Mouse (Mus musculus) stomach, embryonic 16.5 days (tissue): ENCODE results near the gene Rbfox3. TPM values are rescaled to one million over a fixed set of nuclear protein-coding genes. Genes with fewer than 3 reads are reported as not detected.

Source experiments
- ATAC-seq: fragments of 200-750 bp; cut with Nextera tagmentation; 2 replicates; pipeline ENCODE4 v1.8.0; 2017; ENCODE audit warnings: moderate number of reproducible peaks, moderate TSS enrichment; ENCODE audit not compliant: insufficient read depth, low FRiP score
- H3K27ac ChIP-seq: fragments of 300-500 bp; sonication (generic); 2 replicates; pipeline ENCODE4 v1.5.1; 2014; ENCODE audit warnings: low read length
- H3K27me3 ChIP-seq: fragments of 300-500 bp; sonication (generic); 2 replicates; pipeline ENCODE4 v1.6.1; 2014; ENCODE audit warnings: low read length, control low read depth, mixed read lengths; ENCODE audit not compliant: control insufficient read depth, insufficient read depth
- H3K36me3 ChIP-seq: fragments of 300-500 bp; sonication (generic); 2 replicates; pipeline ENCODE4 v1.6.1; 2014; ENCODE audit warnings: low read length; ENCODE audit not compliant: control insufficient read depth, insufficient read depth
- H3K4me1 ChIP-seq: fragments of 300-500 bp; sonication (generic); 2 replicates; pipeline ENCODE4 v1.6.1; 2014; ENCODE audit warnings: low read length, control low read depth, mixed read lengths; ENCODE audit not compliant: control insufficient read depth, insufficient read depth
- H3K4me2 ChIP-seq: fragments of 300-500 bp; sonication (generic); 2 replicates; pipeline ENCODE4 v1.6.1; 2014; ENCODE audit warnings: low read depth, low read length, mixed read lengths
- H3K4me3 ChIP-seq: fragments of 300-500 bp; sonication (generic); replicated peaks from 2 replicates; pipeline ENCODE4 v1.5.1; 2014; ENCODE audit warnings: mild to moderate bottlenecking, low read length
- H3K9ac ChIP-seq: fragments of 300-500 bp; sonication (generic); 2 replicates; pipeline ENCODE4 v1.6.1; 2014; ENCODE audit warnings: low read length
- H3K9me3 ChIP-seq: fragments of 300-500 bp; sonication (generic); replicated peaks from 2 replicates; pipeline ENCODE4 v1.6.1; 2016; ENCODE audit warnings: low read length, control low read depth; ENCODE audit not compliant: control insufficient read depth
- whole genome bisulfite sequencing: fragments of 180-500 bp; shearing (Covaris S2); extraction: QIAGEN DNeasy Blood & Tissue Kit; methylation state at CpG from one replicate; pipeline ENCODE4 v1.1.7; 2014; 5-methylcytosine and 5-hydroxymethylcytosine counted together
- polyA plus RNA-seq: library from polyadenylated mRNA; unstranded; fragments of >200 nt; fragmentation: Nextera tagmentation; extraction: Ambion mirVana; gene quantifications from 2 replicates; pipeline ENCODE4 v1.2.1, GENCODE M21; 2015

The Rbfox3 gene
- polyA plus RNA-seq, 1 experiment from 2014 or later, result 1.1 TPM

- ATAC-seq, result no peak
- 46% methylated on average over 7 of the region's 7 CpGs for WGBS
- H3K4me2 ChIP-seq, result no peak overlapping the region
- no peak overlapping the region for H3K4me3 ChIP-seq
- H3K9ac ChIP-seq, result no peak overlapping the region
- no peaks in the 10 kb centered on the region for H3K36me3 ChIP-seq
- H3K27me3 ChIP-seq, result no peaks in the 10 kb centered on the region
- H3K9me3 ChIP-seq, result no peaks in the 10 kb centered on the region
- no peak overlapping the region for H3K27ac ChIP-seq
- H3K4me1 ChIP-seq, result no peaks in the 10 kb centered on the region
Observed at GRCm38 (mm10) chr11:118751879-118752616, 159.3 kb downstream of the Rbfox3 start.

- H3K4me3 ChIP-seq, result no peak overlapping the region
Observed at GRCm38 (mm10) chr11:118750745-118751330, 160.6 kb downstream of the Rbfox3 start.

GRCm38 (mm10) chr11:118749541-118749940 is 161.9 kb downstream of the Rbfox3 start:
- Histone ChIP-seq H3K4me3 (no peak overlapping the region), H3K4me2 (no peak overlapping the region), H3K4me1 (peaks cover 6% of the 10 kb centered on the region; the same call in 1 of the 2 replicates), H3K27me3 (peaks cover 10% of the 10 kb centered on the region), H3K36me3 (no peaks in the 10 kb centered on the region), H3K27ac (no peak overlapping the region), H3K9me3 (no peaks in the 10 kb centered on the region), H3K9ac (no peak overlapping the region)
- 80% methylated on average over 1 of the region's 1 CpGs for WGBS
- ATAC-seq, result no peak

More at GRCm38 (mm10) chr11:118750745-118751330, 160.6 kb downstream of the Rbfox3 start:
- 80% methylated on average over 11 of the region's 11 CpGs for WGBS
- Histone ChIP-seq H3K27ac (no peak overlapping the region), H3K36me3 (no peaks in the 10 kb centered on the region), H3K9me3 (no peaks in the 10 kb centered on the region), H3K4me2 (no peak overlapping the region), H3K4me1 (no peaks in the 10 kb centered on the region), H3K9ac (no peak overlapping the region), H3K27me3 (no peaks in the 10 kb centered on the region; the same call in 1 of the 2 replicates)
- ATAC-seq, result no peak

- WGBS, result 60% methylated on average over 10 of the region's 10 CpGs
- Histone ChIP-seq H3K27me3 (peaks cover 14% of the 10 kb centered on the region), H3K4me2 (no peak overlapping the region), H3K36me3 (no peaks in the 10 kb centered on the region), H3K4me1 (peaks cover 10% of the 10 kb centered on the region; the same call in 1 of the 2 replicates), H3K27ac (no peak overlapping the region), H3K9me3 (no peaks in the 10 kb centered on the region), H3K4me3 (no peak overlapping the region), H3K9ac (no peak overlapping the region)
- ATAC-seq, result no peak
Observed at GRCm38 (mm10) chr11:118748622-118749021, 162.8 kb downstream of the Rbfox3 start.

GRCm38 (mm10) chr11:118745279-118745678 is 166.1 kb downstream of the Rbfox3 start:
- H3K27ac ChIP-seq, result no peak overlapping the region
- H3K9me3 ChIP-seq, result no peaks in the 10 kb centered on the region
- no peak overlapping the region for H3K9ac ChIP-seq
- H3K4me3 ChIP-seq, result no peak overlapping the region
- peak overlapping the region; percentile 57; the same call in 1 of the 2 replicates for H3K4me2 ChIP-seq
- no peaks in the 10 kb centered on the region for H3K36me3 ChIP-seq
- peaks cover 10% of the 10 kb centered on the region; the same call in 1 of the 2 replicates for H3K4me1 ChIP-seq
- peaks cover 15% of the 10 kb centered on the region for H3K27me3 ChIP-seq
- ATAC-seq, result no peak

GRCm38 (mm10) chr11:118744782-118745181 is 166.6 kb downstream of the Rbfox3 start:
- Histone ChIP-seq H3K9me3 (no peaks in the 10 kb centered on the region), H3K36me3 (no peaks in the 10 kb centered on the region), H3K4me2 (peak overlapping the region; percentile 57), H3K27ac (no peak overlapping the region), H3K9ac (no peak overlapping the region), H3K4me1 (peaks cover 11% of the 10 kb centered on the region; the same call in 1 of the 2 replicates), H3K4me3 (peak overlapping the region; percentile 36), H3K27me3 (peaks cover 18% of the 10 kb centered on the region)
- peak; percentile 76; the same call in 1 of the 2 replicates for ATAC-seq
- WGBS, result 2% methylated on average over 15 of the region's 15 CpGs

GRCm38 (mm10) chr11:118742762-118743161 is 168.6 kb downstream of the Rbfox3 start:
- 10% methylated on average over 3 of the region's 3 CpGs for WGBS
- Histone ChIP-seq H3K4me2 (no peak overlapping the region), H3K4me3 (no peak overlapping the region), H3K36me3 (no peaks in the 10 kb centered on the region), H3K9ac (no peak overlapping the region), H3K27me3 (peaks cover 18% of the 10 kb centered on the region), H3K4me1 (peaks cover 15% of the 10 kb centered on the region; the same call in 1 of the 2 replicates), H3K9me3 (no peaks in the 10 kb centered on the region), H3K27ac (no peak overlapping the region)
- no peak for ATAC-seq

GRCm38 (mm10) chr11:118741262-118741661 is 170.1 kb downstream of the Rbfox3 start:
- H3K4me1 ChIP-seq, result peaks cover 15% of the 10 kb centered on the region; the same call in 1 of the 2 replicates
- ATAC-seq, result no peak
- no peaks in the 10 kb centered on the region for H3K9me3 ChIP-seq
- H3K27ac ChIP-seq, result no peak overlapping the region
- H3K27me3 ChIP-seq, result peaks cover 18% of the 10 kb centered on the region
- WGBS, result 40% methylated on average over 6 of the region's 6 CpGs
- no peaks in the 10 kb centered on the region for H3K36me3 ChIP-seq
- no peak overlapping the region for H3K4me2 ChIP-seq
- H3K4me3 ChIP-seq, result no peak overlapping the region
- H3K9ac ChIP-seq, result no peak overlapping the region

- H3K9ac ChIP-seq, result no peak overlapping the region
- peaks cover 14% of the 10 kb centered on the region; the same call in 1 of the 2 replicates for H3K4me1 ChIP-seq
- WGBS, result 13% methylated on average over 6 of the region's 6 CpGs
- no peak for ATAC-seq
- no peak overlapping the region for H3K4me2 ChIP-seq
- H3K9me3 ChIP-seq, result no peaks in the 10 kb centered on the region
- H3K4me3 ChIP-seq, result no peak overlapping the region
- no peaks in the 10 kb centered on the region for H3K36me3 ChIP-seq
- no peak overlapping the region for H3K27ac ChIP-seq
- H3K27me3 ChIP-seq, result peaks cover 12% of the 10 kb centered on the region; the same call in 1 of the 2 replicates
Observed at GRCm38 (mm10) chr11:118740001-118740400, 171.4 kb downstream of the Rbfox3 start.
